Mouse (Mus musculus) cerebellum, postnatal 14 days (tissue): Measurements from ENCODE around the gene R3hcc1l.

ENCODE experiments used
- DNase-seq, 2 experiments: peaks; one replicate each; pipeline ENCODE4 v3.0.0; 2021; ENCODE audit warnings: mixed read lengths in 2 of 2

Gene R3hcc1l

GRCm38 (mm10) chr19:42601445-42601844 is 82.9 kb downstream of the R3hcc1l start:
- peak; percentile 47 to 53 for DNase-seq

GRCm38 (mm10) chr19:42602041-42602440 is 83.5 kb downstream of the R3hcc1l start:
- no peak for DNase-seq

- no peak for DNase-seq
These were observed 84.0 kb downstream of the R3hcc1l start for GRCm38 (mm10) chr19:42602576-42602975.

- DNase-seq = no peak
These were observed 89.5 kb downstream of the R3hcc1l start for GRCm38 (mm10) chr19:42608082-42608481.

GRCm38 (mm10) chr19:42609716-42610115 is 91.2 kb downstream of the R3hcc1l start:
- no peak for DNase-seq

- no peak for DNase-seq
These were observed 93.2 kb downstream of the R3hcc1l start for GRCm38 (mm10) chr19:42611746-42612145.

- peak; percentile 28 to 34 for DNase-seq
These were observed 94.1 kb downstream of the R3hcc1l start, which contains the start of gene Loxl4 for GRCm38 (mm10) chr19:42612654-42613053. Loxl4 (minus strand) TSS chr19:42612813.

- DNase-seq = no peak
These were observed 94.6 kb downstream of the R3hcc1l start for GRCm38 (mm10) chr19:42613116-42613515.

GRCm38 (mm10) chr19:42613647-42614225 is 95.2 kb downstream of the R3hcc1l start:
- no peak for DNase-seq

GRCm38 (mm10) chr19:42628068-42628467 is 109.5 kb downstream of the R3hcc1l start:
- DNase-seq = no peak

- DNase-seq = no peak
These were observed 113.0 kb downstream of the R3hcc1l start for GRCm38 (mm10) chr19:42631541-42631961.

- DNase-seq = no peak
These were observed 113.7 kb downstream of the R3hcc1l start for GRCm38 (mm10) chr19:42632301-42632700.

GRCm38 (mm10) chr19:42633650-42634049 is 115.1 kb downstream of the R3hcc1l start:
- DNase-seq = no peak

- DNase-seq = no peak
These were observed 118.1 kb downstream of the R3hcc1l start for GRCm38 (mm10) chr19:42636631-42637030.

GRCm38 (mm10) chr19:42638604-42639481 is 120.3 kb downstream of the R3hcc1l start:
- peak in 1 of 2 experiments; percentile 44 for DNase-seq

- no peak for DNase-seq
These were observed 121.0 kb downstream of the R3hcc1l start for GRCm38 (mm10) chr19:42639544-42639943.

- no peak for DNase-seq
These were observed 121.7 kb downstream of the R3hcc1l start for GRCm38 (mm10) chr19:42640211-42640610.
